Mouse (Mus musculus) gastrocnemius, adult 2 months (tissue): ENCODE measurements around the gene Dbf4. TPM values are rescaled to one million over a fixed set of nuclear protein-coding genes. Genes with fewer than 3 reads are reported as not detected.

Experiments used
- DNase-seq: peaks from one replicate; pipeline ENCODE4 v3.0.0; 2022
- H3K27ac ChIP-seq: fragments of 200-600 bp; 2 replicates; pipeline ENCODE4 v1.8.1; 2022; ENCODE audit warnings: mild to moderate bottlenecking
- H3K4me3 ChIP-seq: fragments of 200-600 bp; 2 replicates; pipeline ENCODE4 v1.8.1; 2022; ENCODE audit warnings: mild to moderate bottlenecking, moderate library complexity
- CTCF ChIP-seq: fragments of 200-600 bp; IDR thresholded peaks from 2 replicates; pipeline ENCODE4 v1.8.1; 2022; ENCODE audit warnings: antibody characterized with exemption, mild to moderate bottlenecking, moderate library complexity
- intact Hi-C: fragments of 180-260 bp; cut with DNase I; formaldehyde crosslinking; loops from one replicate; pipeline ENCODE4 v1.15.1; 2025
- long read RNA-seq, 2 experiments: library from polyadenylated mRNA; stranded (forward); transcript quantifications; one replicate each; pipeline ENCODE4 v2.0.0; 2021
- total RNA-seq, 2 experiments: library from RNA; stranded (reverse); gene quantifications; 2 replicates each; pipeline ENCODE4 v1.2.3; 2021

Dbf4 gene
- under 1 TPM; 0.36 to 0.79 TPM for total RNA-seq
- long read RNA-seq, experiment 1, result 0 reads
- long read RNA-seq, experiment 2, result 0 reads

GRCm38 (mm10) chr5:8422157-8422931, at the start of gene Dbf4, which contains the start of gene Slc25a40:
Dbf4 (minus strand) TSS chr5:8422716.
Slc25a40 (plus strand) TSS chr5:8422850.
- H3K27ac ChIP-seq, result peak within 1 kb of the TSS; percentile 85
- TF ChIP-seq CTCF, result no peak
- peak within 1 kb of the TSS; percentile 98 for H3K4me3 ChIP-seq
- DNase-seq, result peak; percentile 96
- intact Hi-C loops, result loop anchor here (5.0 to 10.0 kb wide), 4 partner anchors 55 to 740 kb away; partner anchors contain the start of genes Adam22, Crot and Dmtf1

GRCm38 (mm10) chr5:8456561-8456960, 34.0 kb upstream of the Dbf4 start:
- intact Hi-C loops, result no loop called here
- Histone ChIP-seq H3K27ac (no peak overlapping the region), H3K4me3 (no peak overlapping the region)
- DNase-seq, result no peak
- no peak for TF ChIP-seq CTCF

DNA sequence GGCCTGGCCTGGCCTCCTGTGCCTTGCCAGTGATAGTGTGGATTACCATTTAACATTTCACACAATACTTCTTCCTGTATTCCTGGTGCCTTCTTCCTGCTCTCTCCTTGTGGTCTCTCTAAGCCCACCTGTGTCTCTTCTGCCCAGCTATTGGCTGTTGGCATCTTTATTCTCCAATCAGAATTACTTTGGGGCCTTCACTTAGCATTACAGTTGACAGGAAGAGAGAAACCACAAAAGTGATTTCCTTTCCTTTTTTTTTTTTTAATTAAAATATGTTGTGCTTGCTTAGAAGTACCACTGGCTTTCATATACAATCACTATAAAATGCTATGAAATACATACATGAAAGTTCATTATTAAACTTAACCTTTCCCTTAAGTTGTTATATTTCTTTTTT, 33.0 kb upstream of the Dbf4 start:
- no peak for TF ChIP-seq CTCF
- intact Hi-C loops, result no loop called here
- Histone ChIP-seq H3K4me3 (no peak overlapping the region), H3K27ac (no peak overlapping the region)
- no peak for DNase-seq

GRCm38 (mm10) chr5:8439095-8439494, 16.6 kb upstream of the Dbf4 start:
- DNase-seq, result no peak
- intact Hi-C loops, result no loop called here
- no peak overlapping the region for H3K4me3 ChIP-seq
- TF ChIP-seq CTCF, result no peak
- H3K27ac ChIP-seq, result no peak overlapping the region

GRCm38 (mm10) chr5:8437481-8438156, 15.1 kb upstream of the Dbf4 start:
- TF ChIP-seq CTCF, result no peak
- H3K27ac ChIP-seq, result no peak overlapping the region

DNA sequence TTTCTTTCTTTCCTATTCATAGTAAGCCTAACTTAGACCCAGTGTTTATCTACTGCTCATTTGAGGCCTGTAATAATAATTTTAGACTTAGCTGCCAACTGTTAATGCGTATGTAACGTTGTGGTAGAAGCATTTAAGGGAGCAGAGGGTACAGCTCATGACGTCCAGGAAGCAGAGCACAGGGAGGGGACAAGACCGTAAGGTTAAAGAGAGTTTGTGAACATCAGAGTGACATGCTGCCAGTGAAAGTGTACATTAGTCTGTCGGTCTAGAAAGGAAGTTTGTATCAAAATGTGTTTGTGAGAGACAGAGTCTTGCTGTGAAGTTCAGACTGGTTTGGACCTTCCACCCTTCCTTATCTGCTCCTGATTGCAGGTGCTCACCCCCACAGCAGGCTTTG, 3.4 kb upstream of the Dbf4 start:
- no peak for TF ChIP-seq CTCF
- intact Hi-C loops, result loop anchor here (10.0 kb wide), 2 partner anchors 211 to 569 kb away; partner anchors contain the start of gene Crot
- Histone ChIP-seq H3K4me3 (no peak overlapping the region), H3K27ac (no peak overlapping the region)
- DNase-seq, result no peak

More at GRCm38 (mm10) chr5:8437481-8438156, 15.1 kb upstream of the Dbf4 start:
- DNase-seq, result no peak
- H3K4me3 ChIP-seq, result no peak overlapping the region
- intact Hi-C loops, result no loop called here

GRCm38 (mm10) chr5:8424116-8424515, 1.6 kb upstream of the Dbf4 start:
- Histone ChIP-seq H3K4me3 (peak overlapping the region; percentile 98), H3K27ac (no peak overlapping the region)
- no peak for DNase-seq
- intact Hi-C loops, result loop anchor here (5.0 to 10.0 kb wide), 4 partner anchors 57 to 738 kb away; partner anchors contain the start of genes Adam22, Crot and Dmtf1
- TF ChIP-seq CTCF, result no peak

DNA sequence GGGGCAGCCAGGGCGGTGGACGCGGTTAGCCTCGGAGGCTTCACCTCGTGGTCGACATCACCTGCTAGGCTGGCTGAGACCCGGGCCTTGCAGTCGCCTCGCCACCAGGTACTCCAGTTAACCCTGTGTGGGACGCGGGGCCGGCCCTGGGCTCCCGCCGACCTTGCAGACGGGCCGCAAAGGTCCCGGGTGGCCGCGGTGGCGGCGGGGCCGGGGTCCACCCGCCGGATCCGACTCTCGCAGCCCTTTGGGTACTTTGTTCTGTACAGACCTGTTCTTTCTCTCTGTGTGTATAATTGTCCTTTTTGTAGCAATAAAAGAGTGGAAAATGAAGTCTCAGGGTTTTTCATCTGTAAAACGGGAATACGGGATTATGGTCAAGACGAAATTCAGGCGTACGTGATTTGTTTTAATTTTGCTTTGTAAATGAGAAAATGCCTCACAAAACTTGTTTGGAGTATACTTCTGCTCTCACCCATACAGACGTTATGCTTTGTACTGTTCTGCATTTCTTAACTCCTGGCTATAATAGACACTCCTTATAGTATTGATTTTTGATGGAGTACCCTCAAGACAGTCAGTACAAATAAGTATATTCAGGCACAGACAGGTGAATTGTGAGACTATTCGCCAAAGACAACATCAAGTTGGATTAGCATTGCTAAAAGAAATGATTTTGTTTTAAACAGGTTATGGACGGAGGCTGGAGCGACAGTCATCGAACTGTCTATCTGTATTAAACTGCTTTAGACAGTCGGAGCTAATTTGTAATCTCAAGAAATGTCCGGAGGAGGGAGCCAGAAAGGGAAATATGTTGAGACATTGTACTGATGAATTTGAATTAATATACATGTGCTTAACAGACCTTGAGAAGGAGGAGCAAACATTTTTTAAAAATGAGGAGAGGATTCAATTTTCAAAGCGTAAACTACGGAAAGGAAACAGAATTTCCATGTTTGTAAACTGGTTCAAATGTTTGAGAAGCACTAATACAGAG, 714 bp upstream of the Dbf4 start:
- intact Hi-C loops, result loop anchor here (5.0 to 10.0 kb wide), 4 partner anchors 56 to 739 kb away; partner anchors contain the start of genes Adam22, Crot and Dmtf1
- DNase-seq, result no peak
- peak overlapping the region; percentile 85 for H3K27ac ChIP-seq
- H3K4me3 ChIP-seq, result peak overlapping the region; percentile 98
- TF ChIP-seq CTCF, result no peak

DNA sequence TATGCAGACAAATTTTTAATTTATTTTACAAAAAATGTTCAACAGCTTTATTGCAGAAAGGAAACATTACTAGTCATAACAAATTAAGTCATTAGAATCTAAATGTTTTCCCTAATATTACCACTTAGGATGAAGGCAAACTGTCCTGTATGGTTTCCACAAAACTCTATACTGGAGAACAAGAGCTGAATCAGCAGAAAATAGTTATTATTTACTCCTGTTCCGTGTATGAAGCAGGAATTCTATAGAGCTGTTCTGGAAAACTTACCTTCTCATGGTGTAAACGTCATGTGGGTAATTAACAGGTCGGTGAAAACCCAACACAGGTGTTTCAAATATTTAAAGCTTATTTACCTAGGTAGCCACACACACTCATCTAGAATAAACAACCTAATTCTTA, 1.1 kb downstream of the Dbf4 start:
- no peak for TF ChIP-seq CTCF
- intact Hi-C loops, result loop anchor here (5.0 to 10.0 kb wide), 4 partner anchors 54 to 741 kb away; partner anchors contain the start of genes Adam22, Crot and Dmtf1
- DNase-seq, result no peak
- Histone ChIP-seq H3K27ac (no peak overlapping the region), H3K4me3 (peak overlapping the region; percentile 98)

DNA sequence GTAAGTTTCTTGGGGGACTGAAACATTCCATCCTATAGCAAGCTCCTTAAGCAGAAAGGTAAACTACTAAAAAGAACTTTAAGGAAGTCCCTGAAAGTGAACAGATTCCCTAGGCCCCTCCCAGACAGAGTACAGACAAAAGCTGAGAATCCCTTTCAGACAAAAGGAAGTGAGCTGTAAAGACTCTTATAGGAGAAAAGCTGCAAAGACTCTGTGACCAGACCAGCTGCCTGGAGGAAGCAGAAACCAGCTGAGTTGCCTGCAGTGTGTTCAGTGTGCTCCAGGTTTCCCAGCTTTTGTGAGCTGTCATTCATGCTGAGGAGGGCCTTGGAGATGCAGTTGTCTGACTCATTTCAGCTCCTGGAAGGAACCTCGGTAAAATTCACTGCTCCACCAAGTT, 5.1 kb downstream of the Dbf4 start:
- intact Hi-C loops, result loop anchor here (10.0 kb wide), 1 partner anchor 363 kb away; no protein-coding TSS in a partner anchor

DNA sequence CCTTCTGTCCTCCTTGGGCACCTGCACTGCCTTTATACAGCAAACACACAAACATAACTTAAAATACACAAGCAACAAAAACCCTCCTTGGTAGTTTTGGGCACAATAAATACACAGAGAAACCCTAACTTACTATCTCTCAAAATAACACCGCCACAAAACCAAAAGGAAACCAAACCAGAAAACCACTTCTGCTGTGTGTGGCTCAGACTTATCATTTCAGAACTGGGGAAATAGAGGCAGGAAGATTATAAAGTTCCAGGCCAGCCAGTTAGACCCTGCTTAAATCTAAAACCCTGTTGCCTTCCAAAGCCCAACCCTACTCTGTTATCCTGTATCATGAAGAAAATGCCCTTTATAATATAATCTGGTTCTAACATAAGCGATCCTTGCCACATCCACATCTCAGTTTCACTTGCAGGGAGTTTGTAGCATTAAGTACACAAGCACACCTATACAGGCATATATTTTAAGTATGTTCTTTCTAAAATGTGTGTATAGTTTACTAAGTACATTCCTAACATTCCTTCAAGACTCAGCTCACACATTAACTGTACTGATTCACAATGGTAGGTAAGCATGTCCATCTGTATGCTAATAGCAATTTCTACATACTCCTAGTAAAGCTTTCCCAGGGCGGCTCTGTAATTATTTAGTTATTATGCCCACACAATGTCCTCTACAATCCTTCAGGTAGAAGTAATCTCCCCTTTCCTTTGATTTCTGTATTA, 5.7 kb downstream of the Dbf4 start:
- intact Hi-C loops, result loop anchor here (10.0 kb wide), 1 partner anchor 362 kb away; no protein-coding TSS in a partner anchor
- no peak for DNase-seq
- TF ChIP-seq CTCF, result no peak
- no peak overlapping the region for H3K4me3 ChIP-seq
- no peak overlapping the region for H3K27ac ChIP-seq

More for the DNA sequence above, 5.1 kb downstream of the Dbf4 start:
- no peak overlapping the region for H3K4me3 ChIP-seq
- no peak for TF ChIP-seq CTCF
- DNase-seq, result no peak
- no peak overlapping the region for H3K27ac ChIP-seq
